Mouse (Mus musculus) MEL (cell line): ENCODE results near the gene Rbm18.

Source experiments
- CTCF ChIP-seq, 3 experiments: IDR thresholded peaks in 2 of 3; conservative IDR thresholded peaks in 1 of 3; 2 replicates each; pipeline ENCODE4 v1.5.1; 2011 to 2012; ENCODE audit warnings: low read length in 3 of 3, low read depth in 2 of 3, mild to moderate bottlenecking in 2 of 3, improper control_type of control experiment in 1 of 3, inconsistent platforms in 1 of 3, mixed read lengths in 1 of 3, moderate library complexity in 1 of 3; ENCODE audit not compliant: control insufficient read depth in 1 of 3, insufficient read depth in 1 of 3, poor library complexity in 1 of 3, severe bottlenecking in 1 of 3
- EP300 ChIP-seq, 2 experiments: IDR thresholded peaks; 2 replicates each; pipeline ENCODE4 v1.6.1; 2011; ENCODE audit warnings: improper control_type of control experiment in 2 of 2, low read length in 2 of 2, low read depth in 1 of 2, mild to moderate bottlenecking in 1 of 2
- ETS1 ChIP-seq: IDR thresholded peaks from 2 replicates; pipeline ENCODE4 v1.6.1; 2012; ENCODE audit warnings: low read depth, mild to moderate bottlenecking, inconsistent platforms, low read length, improper control_type of control experiment, moderate library complexity
- MAX ChIP-seq: IDR thresholded peaks from 2 replicates; pipeline ENCODE4 v1.6.1; 2011; ENCODE audit warnings: low read length, improper control_type of control experiment
- RAD21 ChIP-seq: IDR thresholded peaks from 2 replicates; pipeline ENCODE4 v1.6.1; 2011; ENCODE audit warnings: mild to moderate bottlenecking, low read depth, low read length, improper control_type of control experiment

DNA sequence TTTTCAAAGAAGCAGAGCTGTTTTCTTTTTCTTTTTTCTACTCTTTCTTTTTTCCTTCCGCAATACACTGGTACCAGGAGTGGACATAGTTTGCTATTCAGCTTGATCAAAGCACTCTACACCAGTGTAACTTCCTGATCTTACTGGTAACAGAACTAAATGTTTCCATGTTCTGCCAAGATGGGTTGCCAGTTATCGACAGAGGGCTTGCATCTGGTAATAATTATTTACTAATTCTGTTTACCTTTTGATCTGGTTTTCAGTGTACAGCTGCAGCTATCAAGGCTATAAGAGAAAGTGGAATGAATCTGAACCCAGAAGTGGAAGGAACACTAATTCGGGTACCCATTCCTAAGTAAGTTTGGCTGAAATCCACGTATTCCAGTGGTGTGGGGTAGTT is 22.8 kb upstream of the Rbm18 start:
- no peak for TF ChIP-seq EP300 (IDR thresholded peaks at IDR 0.05; ENCODE audit: low read depth in 1 of 2, low read length in 2 of 2)
- TF ChIP-seq CTCF (IDR thresholded peaks at IDR 0.05 in 2 of 3, conservative IDR thresholded peaks at IDR 0.05 in 1 of 3; ENCODE audit: control insufficient read depth in 1 of 3, insufficient read depth in 1 of 3, low read depth in 2 of 3, low read length in 3 of 3, poor library complexity in 1 of 3, severe bottlenecking in 1 of 3) = no peak
- TF ChIP-seq ETS1 = no peak
- TF ChIP-seq RAD21 = no peak
- TF ChIP-seq MAX = no peak
